Mouse (Mus musculus): Measurements from ENCODE around the gene Litaf.

Litaf gene

GRCm38 (mm10) chr16:11066029-11066832 is at the start of gene Litaf:
Gene Litaf, minus strand, starts transcription at chr16:11066157.
- peak; percentile 99 for DNase-seq

GRCm38 (mm10) chr16:11109198-11109740 is 43.3 kb upstream of the Litaf start:
- no peak for DNase-seq

- no peak for DNase-seq
Measured at GRCm38 (mm10) chr16:11104905-11105304, 38.9 kb upstream of the Litaf start.

GRCm38 (mm10) chr16:11097301-11097700 is 31.3 kb upstream of the Litaf start:
- DNase-seq: no peak

GRCm38 (mm10) chr16:11093717-11094386 is 27.9 kb upstream of the Litaf start:
- no peak for DNase-seq

GRCm38 (mm10) chr16:11092523-11092922 is 26.6 kb upstream of the Litaf start:
- no peak for DNase-seq

GRCm38 (mm10) chr16:11092061-11092460 is 26.1 kb upstream of the Litaf start:
- peak; percentile 69 for DNase-seq

- no peak for DNase-seq
Measured at GRCm38 (mm10) chr16:11090836-11091570, 25.0 kb upstream of the Litaf start.

- no peak for DNase-seq
Measured at GRCm38 (mm10) chr16:11086856-11087588, 21.1 kb upstream of the Litaf start.

GRCm38 (mm10) chr16:11086299-11086698 is 20.3 kb upstream of the Litaf start:
- no peak for DNase-seq

GRCm38 (mm10) chr16:11084181-11084580 is 18.2 kb upstream of the Litaf start:
- no peak for DNase-seq

- no peak for DNase-seq
Measured at GRCm38 (mm10) chr16:11078216-11078869, 12.4 kb upstream of the Litaf start.

- DNase-seq: no peak
Measured at GRCm38 (mm10) chr16:11077601-11078201, 11.7 kb upstream of the Litaf start.

GRCm38 (mm10) chr16:11073060-11073459 is 7.1 kb upstream of the Litaf start:
- no peak for DNase-seq

GRCm38 (mm10) chr16:11072454-11072853 is 6.5 kb upstream of the Litaf start:
- DNase-seq: no peak

- DNase-seq: no peak
Measured at GRCm38 (mm10) chr16:11071887-11072286, 5.9 kb upstream of the Litaf start.

- no peak for DNase-seq
Measured at GRCm38 (mm10) chr16:11071176-11071575, 5.2 kb upstream of the Litaf start.

- DNase-seq: peak; percentile 74
Measured at GRCm38 (mm10) chr16:11069710-11070420, 3.9 kb upstream of the Litaf start.

GRCm38 (mm10) chr16:11069271-11069670 is 3.3 kb upstream of the Litaf start:
- no peak for DNase-seq

- DNase-seq: no peak
Measured at GRCm38 (mm10) chr16:11068666-11069065, 2.7 kb upstream of the Litaf start.

GRCm38 (mm10) chr16:11066833-11067191 is 855 bp upstream of the Litaf start:
- peak; percentile 62 for DNase-seq

All from kidney, postnatal 14 days (tissue).